Mouse (Mus musculus): ENCODE results near the gene Slc25a13.

- TF ChIP-seq CTCF (IDR thresholded peaks at IDR 0.05; ENCODE audit: borderline replicate concordance, extremely low read depth, insufficient read depth, insufficient read length), result no peak
- no peak for TF ChIP-seq POLR2A (IDR thresholded peaks at IDR 0.05; ENCODE audit: borderline replicate concordance, extremely low read depth, insufficient read depth, insufficient read length, poor library complexity, severe bottlenecking)
Observed at GRCm38 (mm10) chr6:6105586-6105985, 111.4 kb downstream of the Slc25a13 start.

All from brain, embryonic 14.5 days (tissue).